Mouse (Mus musculus): Measurements from ENCODE around the gene Sap25. TPM values are rescaled to one million over a fixed set of nuclear protein-coding genes. Genes with fewer than 3 reads are reported as not detected.
A peak's percentile ranks its signal among the peaks of the same experiment; 100 is the strongest.

Gene Sap25
- total RNA-seq, 2 experiments from 2014 or later: 4.2 to 9.7 TPM

- DNase-seq: no peak
These were observed 21.9 kb downstream of the Sap25 start for GRCm38 (mm10) chr5:137663057-137663456.

- DNase-seq: no peak
These were observed 27.8 kb downstream of the Sap25 start for GRCm38 (mm10) chr5:137668971-137669370.

- DNase-seq: no peak
These were observed 29.1 kb downstream of the Sap25 start for GRCm38 (mm10) chr5:137670240-137670639.

GRCm38 (mm10) chr5:137671443-137672240 is 30.5 kb downstream of the Sap25 start:
- DNase-seq: peak; percentile 86

- no peak for DNase-seq
These were observed 31.2 kb downstream of the Sap25 start for GRCm38 (mm10) chr5:137672361-137672760.

GRCm38 (mm10) chr5:137673015-137673414 is 31.9 kb downstream of the Sap25 start:
- DNase-seq: no peak

- no peak for DNase-seq
These were observed 33.7 kb downstream of the Sap25 start for GRCm38 (mm10) chr5:137674786-137675185.

- DNase-seq: no peak
These were observed 36.7 kb downstream of the Sap25 start for GRCm38 (mm10) chr5:137677859-137678258.

GRCm38 (mm10) chr5:137678736-137679135 is 37.6 kb downstream of the Sap25 start:
- DNase-seq: no peak

GRCm38 (mm10) chr5:137679726-137680125 is 38.6 kb downstream of the Sap25 start:
- no peak for DNase-seq

GRCm38 (mm10) chr5:137682526-137682925 is 41.4 kb downstream of the Sap25 start:
- no peak for DNase-seq

GRCm38 (mm10) chr5:137683388-137684293 is 42.5 kb downstream of the Sap25 start:
- DNase-seq: peak; percentile 41

- peak; percentile 98 for DNase-seq
These were observed 43.4 kb downstream of the Sap25 start, which contains the start of gene Agfg2 for GRCm38 (mm10) chr5:137684294-137685123. TSS of gene Agfg2 (minus strand) at chr5:137684726.

GRCm38 (mm10) chr5:137685653-137686052 is 44.5 kb downstream of the Sap25 start:
- DNase-seq: no peak

- no peak for DNase-seq
These were observed 45.1 kb downstream of the Sap25 start for GRCm38 (mm10) chr5:137686127-137686790.

- DNase-seq: no peak
These were observed 48.8 kb downstream of the Sap25 start for GRCm38 (mm10) chr5:137689974-137690373.

GRCm38 (mm10) chr5:137690531-137690930 is 49.4 kb downstream of the Sap25 start:
- DNase-seq: no peak

GRCm38 (mm10) chr5:137691881-137692280 is 50.7 kb downstream of the Sap25 start:
- DNase-seq: no peak

Data from adrenal gland, postnatal 10 days (tissue).